Mouse (Mus musculus): ENCODE data around the gene B3glct. TPM values are rescaled to one million over a fixed set of nuclear protein-coding genes. Genes with fewer than 3 reads are reported as not detected.

The B3glct gene
- polyA plus RNA-seq, 2 experiments: 2.9 to 4.1 TPM

DNA sequence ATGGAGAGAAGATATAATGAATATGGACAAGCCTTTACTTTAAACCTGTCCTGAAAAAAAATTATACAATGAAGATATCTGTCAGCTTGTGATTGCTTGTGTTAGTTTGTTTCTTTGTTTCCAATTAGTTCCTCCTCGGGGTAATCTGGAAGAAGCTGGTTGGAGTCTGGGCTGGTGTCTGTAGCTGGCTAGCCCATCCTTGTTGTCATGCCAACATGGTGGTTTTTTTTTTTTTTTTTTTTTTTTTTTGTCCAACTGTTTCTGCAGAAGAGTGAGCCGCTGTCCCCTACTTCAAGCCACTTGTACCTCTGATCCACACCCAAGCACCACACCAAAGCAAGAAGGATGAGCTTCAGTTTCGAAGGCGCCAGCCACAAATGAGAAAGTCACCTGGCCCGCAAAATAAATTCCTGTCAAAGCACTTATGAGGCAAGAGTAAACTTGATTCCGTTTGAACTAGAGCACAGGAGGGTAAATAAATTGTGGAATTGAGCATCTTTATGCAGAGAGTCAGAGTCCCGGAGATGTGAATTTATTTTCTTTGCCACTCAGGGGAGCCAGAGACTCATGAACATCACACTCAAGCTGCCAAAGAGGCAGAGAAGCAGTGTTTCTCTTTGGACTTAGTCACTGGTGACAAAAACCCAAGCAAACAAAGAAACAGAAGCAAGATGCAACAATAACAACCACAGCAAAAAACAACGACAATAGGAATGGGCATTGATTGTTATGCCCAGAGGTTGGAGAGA, 30.5 kb upstream of the B3glct start:
- DNase-seq (ENCODE audit: low read depth in 3 of 3, low spot score in 3 of 3): no peak

DNA sequence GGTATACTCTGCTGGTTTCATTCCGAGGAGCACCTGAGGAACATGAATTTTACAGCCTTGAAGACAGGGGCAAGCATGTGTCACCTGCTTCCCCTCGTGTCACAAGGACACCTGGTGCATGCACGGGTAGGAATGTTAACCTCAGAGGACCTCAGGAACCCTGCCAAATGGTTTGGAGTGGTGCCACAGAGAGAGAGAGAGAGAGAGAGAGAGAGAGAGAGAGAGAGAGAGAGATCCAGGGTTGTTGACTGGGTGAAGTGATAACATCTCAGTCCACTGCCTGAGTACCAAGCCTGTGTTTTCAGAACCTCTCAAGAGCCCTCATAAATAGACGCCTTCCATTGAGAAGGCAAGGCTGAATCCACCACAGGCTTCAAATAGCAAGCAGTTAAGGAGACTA, 29.8 kb upstream of the B3glct start:
- Histone ChIP-seq H3K9ac (replicated peaks) (peak overlapping the region; percentile 60), H3K4me2 (ENCODE audit: low read depth) (peak overlapping the region; percentile 64), H3K27ac (peak overlapping the region; percentile 92), H3K4me1 (replicated peaks; ENCODE audit: control insufficient read depth in 2 of 2, insufficient read depth in 2 of 2, low read length in 1 of 2) (peaks cover 28 to 39% of the 10 kb centered on the region in 2 experiments), H3K36me3 (replicated peaks; ENCODE audit: control insufficient read depth, insufficient read depth, low read depth) (no peaks in the 10 kb centered on the region), H3K4me3 (ENCODE audit: insufficient read depth in 1 of 2, low read depth in 2 of 2, low read length in 2 of 2) (no peak overlapping the region), H3K9me3 (ENCODE audit: control insufficient read depth, low read length) (no peaks in the 10 kb centered on the region), H3K27me3 (ENCODE audit: control insufficient read depth, insufficient read depth, low read length) (no peaks in the 10 kb centered on the region)
- 35% methylated on average over 4 of the region's 4 CpGs for WGBS (ENCODE audit: insufficient replicate concordance)
- ATAC-seq (ENCODE audit: insufficient read depth) (no peak), DNase-seq (ENCODE audit: low read depth in 3 of 3, low spot score in 3 of 3) (no peak)
- TF ChIP-seq CTCF (IDR thresholded peaks at IDR 0.05; ENCODE audit: low read depth): no peak
- no peak for TF ChIP-seq EP300 (IDR thresholded peaks at IDR 0.05; ENCODE audit: low read depth)

More for the DNA sequence above, 30.5 kb upstream of the B3glct start:
- no peak overlapping the region for H3K4me2 ChIP-seq (ENCODE audit: low read depth)
- no peak for ATAC-seq (ENCODE audit: insufficient read depth)
- 63% methylated on average over 8 of the region's 8 CpGs for WGBS (ENCODE audit: insufficient replicate concordance)
- no peak for TF ChIP-seq EP300 (IDR thresholded peaks at IDR 0.05; ENCODE audit: low read depth)
- TF ChIP-seq CTCF (IDR thresholded peaks at IDR 0.05; ENCODE audit: low read depth): no peak
- H3K4me3 ChIP-seq (ENCODE audit: insufficient read depth in 1 of 2, low read depth in 2 of 2, low read length in 2 of 2): no peak overlapping the region
- H3K9me3 ChIP-seq (ENCODE audit: control insufficient read depth, low read length): no peaks in the 10 kb centered on the region
- peaks cover 28 to 39% of the 10 kb centered on the region in 2 experiments for H3K4me1 ChIP-seq (replicated peaks; ENCODE audit: control insufficient read depth in 2 of 2, insufficient read depth in 2 of 2, low read length in 1 of 2)
- H3K9ac ChIP-seq (replicated peaks): no peak overlapping the region
- H3K27ac ChIP-seq: peak overlapping the region; percentile 92
- no peaks in the 10 kb centered on the region for H3K36me3 ChIP-seq (replicated peaks; ENCODE audit: control insufficient read depth, insufficient read depth, low read depth)
- no peaks in the 10 kb centered on the region for H3K27me3 ChIP-seq (ENCODE audit: control insufficient read depth, insufficient read depth, low read length)

DNA sequence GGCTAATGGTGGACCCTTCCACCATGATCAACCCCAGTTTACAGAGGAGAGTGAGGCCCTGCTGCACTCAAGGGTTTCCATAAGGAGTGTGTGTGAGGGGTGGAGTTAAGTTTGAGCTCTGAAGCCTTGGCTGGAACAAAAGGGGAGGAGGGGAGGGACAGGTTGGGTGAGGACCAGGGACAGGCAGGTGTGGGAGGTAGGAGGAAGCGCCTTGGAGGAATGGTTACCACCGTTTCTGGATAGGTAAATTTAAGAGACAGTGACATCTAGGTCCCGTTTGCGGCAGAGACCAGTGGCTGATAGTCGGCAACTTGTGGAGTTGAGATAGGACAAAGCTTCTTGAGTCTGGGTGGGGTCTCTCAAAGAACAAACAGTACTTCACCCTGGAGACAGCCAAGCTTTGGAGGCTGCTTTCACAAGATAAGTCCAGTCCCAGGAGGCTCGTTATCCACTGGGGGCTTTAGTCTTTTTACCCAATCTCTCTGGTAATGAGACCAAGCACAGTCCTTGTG, 29.1 kb upstream of the B3glct start:
- DNase-seq (ENCODE audit: low read depth in 3 of 3, low spot score in 3 of 3) (peak; percentile 72 to 87 (median 75)), ATAC-seq (ENCODE audit: insufficient read depth) (peak; percentile 94)
- no peaks in the 10 kb centered on the region for H3K27me3 ChIP-seq (ENCODE audit: control insufficient read depth, insufficient read depth, low read length)
- H3K27ac ChIP-seq: peak overlapping the region; percentile 92
- peak overlapping the region; percentile 64 for H3K4me2 ChIP-seq (ENCODE audit: low read depth)
- peak overlapping the region; percentile 60 for H3K9ac ChIP-seq (replicated peaks)
- H3K4me3 ChIP-seq (ENCODE audit: insufficient read depth in 1 of 2, low read depth in 2 of 2, low read length in 2 of 2): peak overlapping the region; percentile 1 to 20; a peak in 1 of 4 replicates
- H3K36me3 ChIP-seq (replicated peaks; ENCODE audit: control insufficient read depth, insufficient read depth, low read depth): no peaks in the 10 kb centered on the region
- no peaks in the 10 kb centered on the region for H3K9me3 ChIP-seq (ENCODE audit: control insufficient read depth, low read length)
- H3K4me1 ChIP-seq (replicated peaks; ENCODE audit: control insufficient read depth in 2 of 2, insufficient read depth in 2 of 2, low read length in 1 of 2): peaks cover 28 to 34% of the 10 kb centered on the region in 2 experiments
- 5% methylated on average over 6 of the region's 6 CpGs for WGBS (ENCODE audit: insufficient replicate concordance)
- TF ChIP-seq EP300 (IDR thresholded peaks at IDR 0.05; ENCODE audit: low read depth) (peak; percentile 82), CTCF (IDR thresholded peaks at IDR 0.05; ENCODE audit: low read depth) (no peak)

DNA sequence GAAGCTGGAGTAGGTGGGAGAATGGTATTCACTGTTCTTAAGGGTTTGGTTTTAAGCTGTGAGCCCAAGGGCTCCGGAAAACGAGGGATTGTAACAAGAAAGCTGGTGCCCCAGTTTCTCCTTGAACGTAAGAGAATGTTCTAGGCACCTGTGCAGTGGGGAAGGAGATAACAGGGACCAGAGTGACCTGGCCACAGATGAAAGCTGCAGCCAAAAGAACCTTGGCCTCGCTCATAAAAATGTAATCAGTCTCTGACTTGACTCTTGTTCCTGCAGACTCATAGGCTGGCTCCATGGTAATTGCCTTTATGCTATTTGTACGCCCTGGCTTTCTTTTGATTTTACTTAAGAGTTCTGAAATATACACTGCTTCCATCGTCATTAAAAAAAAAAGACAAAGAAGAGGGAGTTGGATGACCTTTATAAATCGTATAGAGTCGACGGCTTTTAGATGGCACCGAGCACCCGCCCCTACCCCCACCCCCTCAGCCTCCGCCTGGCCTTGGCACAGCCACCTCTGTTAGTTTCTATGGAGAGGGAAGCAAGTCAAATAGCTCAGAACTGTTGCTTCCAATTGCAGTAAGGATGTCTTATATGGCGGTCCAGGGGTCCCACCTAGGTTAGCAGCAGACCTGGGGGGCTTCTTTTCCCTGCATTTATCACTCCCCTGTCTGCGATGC, 28.4 kb upstream of the B3glct start:
- H3K27ac ChIP-seq: peak overlapping the region; percentile 92

DNA sequence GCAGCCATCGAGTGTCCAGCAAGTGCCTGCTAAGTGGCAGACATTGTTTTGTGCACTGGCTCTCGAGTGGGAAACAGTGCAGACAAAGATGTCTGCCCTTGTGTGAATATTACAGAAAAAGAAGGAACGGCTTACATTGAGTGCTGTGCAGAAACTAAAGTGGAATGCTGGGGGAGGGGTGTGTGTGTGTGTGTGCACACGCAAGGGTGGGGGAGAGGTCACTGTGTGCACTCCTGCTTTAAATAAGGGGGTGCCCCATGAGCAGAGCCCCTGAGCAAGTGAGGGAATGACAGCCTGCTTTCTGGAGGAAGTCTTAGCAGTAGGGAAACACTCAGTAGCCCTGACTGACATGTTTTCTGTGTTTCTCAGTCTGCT, 27.9 kb upstream of the B3glct start:
- H3K4me2 ChIP-seq (ENCODE audit: low read depth): peak overlapping the region; percentile 64
- no peaks in the 10 kb centered on the region for H3K27me3 ChIP-seq (ENCODE audit: control insufficient read depth, insufficient read depth, low read length)
- DNase-seq (ENCODE audit: low read depth in 3 of 3, low spot score in 3 of 3) (no peak), ATAC-seq (ENCODE audit: insufficient read depth) (no peak)
- no peak overlapping the region for H3K4me3 ChIP-seq (ENCODE audit: insufficient read depth in 1 of 2, low read depth in 2 of 2, low read length in 2 of 2)
- peaks cover 28 to 33% of the 10 kb centered on the region in 2 experiments for H3K4me1 ChIP-seq (replicated peaks; ENCODE audit: control insufficient read depth in 2 of 2, insufficient read depth in 2 of 2, low read length in 1 of 2)
- no peak overlapping the region; the same call in 1 of the 2 replicates for H3K9ac ChIP-seq (replicated peaks)
- TF ChIP-seq CTCF (IDR thresholded peaks at IDR 0.05; ENCODE audit: low read depth) (no peak), EP300 (IDR thresholded peaks at IDR 0.05; ENCODE audit: low read depth) (no peak)
- H3K27ac ChIP-seq: peak overlapping the region; percentile 92
- H3K9me3 ChIP-seq (ENCODE audit: control insufficient read depth, low read length): no peaks in the 10 kb centered on the region
- WGBS (ENCODE audit: insufficient replicate concordance): 56% methylated on average over 4 of the region's 4 CpGs
- H3K36me3 ChIP-seq (replicated peaks; ENCODE audit: control insufficient read depth, insufficient read depth, low read depth): no peaks in the 10 kb centered on the region

More for the DNA sequence above, 28.4 kb upstream of the B3glct start:
- ATAC-seq (ENCODE audit: insufficient read depth): peak; percentile 47
- no peak for DNase-seq (ENCODE audit: low read depth in 3 of 3, low spot score in 3 of 3)
- TF ChIP-seq CTCF (IDR thresholded peaks at IDR 0.05; ENCODE audit: low read depth): no peak
- no peak for TF ChIP-seq EP300 (IDR thresholded peaks at IDR 0.05; ENCODE audit: low read depth)
- Histone ChIP-seq H3K36me3 (replicated peaks; ENCODE audit: control insufficient read depth, insufficient read depth, low read depth) (no peaks in the 10 kb centered on the region), H3K4me3 (ENCODE audit: insufficient read depth in 1 of 2, low read depth in 2 of 2, low read length in 2 of 2) (peak overlapping the region; percentile 8 to 20; a peak in 1 of 4 replicates), H3K4me2 (ENCODE audit: low read depth) (peak overlapping the region; percentile 64), H3K9me3 (ENCODE audit: control insufficient read depth, low read length) (no peaks in the 10 kb centered on the region), H3K27me3 (ENCODE audit: control insufficient read depth, insufficient read depth, low read length) (no peaks in the 10 kb centered on the region), H3K4me1 (replicated peaks; ENCODE audit: control insufficient read depth in 2 of 2, insufficient read depth in 2 of 2, low read length in 1 of 2) (peaks cover 28 to 33% of the 10 kb centered on the region in 2 experiments), H3K9ac (replicated peaks) (peak overlapping the region; percentile 60)
- WGBS (ENCODE audit: insufficient replicate concordance): 45% methylated on average over 14 of the region's 14 CpGs
